Mouse (Mus musculus) CH12.LX (cell line): Measurements from ENCODE around the gene Ube2g1. TPM values are rescaled to one million over a fixed set of nuclear protein-coding genes. Genes with fewer than 3 reads are reported as not detected.

Source experiments
- DNase-seq: peaks from one replicate; pipeline ENCODE4 v3.0.0-alpha.2; 2013; ENCODE audit errors: extremely low read depth
- H3K27ac ChIP-seq: 2 replicates; pipeline ENCODE4 v1.5.1; 2012; ENCODE audit warnings: low read depth, mild to moderate bottlenecking, control low read depth, moderate library complexity; ENCODE audit not compliant: insufficient read depth
- H3K27me3 ChIP-seq: replicated peaks from 2 replicates; pipeline ENCODE3; 2012; ENCODE audit warnings: inconsistent platforms
- H3K36me3 ChIP-seq, 2 experiments: replicated peaks in 1 of 2; 2 replicates each; pipeline versions ENCODE3 to v1.6.1; 2012; ENCODE audit warnings: inconsistent platforms in 1 of 2, low read length in 1 of 2, mild to moderate bottlenecking in 1 of 2, mixed read lengths in 1 of 2, moderate library complexity in 1 of 2; ENCODE audit not compliant: control insufficient read depth in 1 of 2, insufficient read depth in 1 of 2
- H3K4me1 ChIP-seq, 2 experiments: 2 replicates each; pipeline ENCODE4 v1.6.1; 2012; ENCODE audit warnings: inconsistent platforms in 1 of 2, moderate library complexity in 1 of 2; ENCODE audit not compliant: insufficient read depth in 2 of 2, control insufficient read depth in 1 of 2
- H3K4me2 ChIP-seq: 2 replicates; pipeline ENCODE4 v1.6.1; 2012; ENCODE audit warnings: low read depth, mild to moderate bottlenecking, control low read depth; ENCODE audit not compliant: poor library complexity, insufficient read depth, severe bottlenecking
- H3K4me3 ChIP-seq, 3 experiments: fragments of 150-350 bp in 1 of 3; sonication (generic) in 1 of 3; replicated peaks in 1 of 3; 2 replicates each; pipeline versions ENCODE3 to v1.5.1; 2011 to 2012; ENCODE audit warnings: low read depth in 2 of 3, low read length in 2 of 3, mild to moderate bottlenecking in 2 of 3, moderate library complexity in 2 of 3, control low read depth in 1 of 3, improper control_type of control experiment in 1 of 3, inconsistent platforms in 1 of 3, mixed read lengths in 1 of 3; ENCODE audit not compliant: poor library complexity in 1 of 3
- H3K79me2 ChIP-seq: replicated peaks from 2 replicates; pipeline ENCODE4 v1.6.1; 2012; ENCODE audit warnings: mild to moderate bottlenecking, moderate library complexity; ENCODE audit not compliant: control insufficient read depth, poor library complexity, insufficient read depth, severe bottlenecking; ENCODE audit errors: extremely low read depth
- H3K9ac ChIP-seq: 2 replicates; pipeline ENCODE4 v1.6.1; 2012; ENCODE audit warnings: low read depth, mild to moderate bottlenecking, control low read depth, moderate library complexity; ENCODE audit not compliant: insufficient read depth
- H3K9me3 ChIP-seq: replicated peaks from 2 replicates; pipeline ENCODE3; 2012; ENCODE audit warnings: low read length, inconsistent platforms, mixed read lengths
- CHD2 ChIP-seq: IDR thresholded peaks from 2 replicates; pipeline ENCODE4 v1.6.1; 2011; ENCODE audit warnings: low read length, improper control_type of control experiment
- CTCF ChIP-seq, 2 experiments: IDR thresholded peaks in 1 of 2; conservative IDR thresholded peaks in 1 of 2; 2 replicates each; pipeline ENCODE4 v1.5.1; 2011 to 2012; ENCODE audit warnings: low read depth in 2 of 2, low read length in 2 of 2, improper control_type of control experiment in 1 of 2, inconsistent platforms in 1 of 2, mild to moderate bottlenecking in 1 of 2, moderate library complexity in 1 of 2
- ELF1 ChIP-seq: IDR thresholded peaks from 2 replicates; pipeline ENCODE4 v1.6.1; 2014; ENCODE audit warnings: low read depth, mild to moderate bottlenecking, inconsistent platforms, low read length, improper control_type of control experiment
- GABPA ChIP-seq: IDR thresholded peaks from 2 replicates; pipeline ENCODE4 v1.6.1; 2012; ENCODE audit warnings: low read depth, low read length, improper control_type of control experiment, inconsistent platforms; ENCODE audit not compliant: insufficient replicate concordance
- MAX ChIP-seq: IDR thresholded peaks from 2 replicates; pipeline ENCODE4 v1.6.1; 2011; ENCODE audit warnings: low read length, improper control_type of control experiment
- MAZ ChIP-seq: IDR thresholded peaks from 2 replicates; pipeline ENCODE4 v1.6.1; 2012; ENCODE audit warnings: low read depth, mild to moderate bottlenecking, inconsistent platforms, low read length, improper control_type of control experiment, moderate library complexity
- MEF2A ChIP-seq: IDR thresholded peaks from 2 replicates; pipeline ENCODE4 v1.6.1; 2014; ENCODE audit warnings: low read depth, mild to moderate bottlenecking, inconsistent platforms, low read length, improper control_type of control experiment, borderline replicate concordance
- MYC ChIP-seq: IDR thresholded peaks from 2 replicates; pipeline ENCODE4 v1.6.1; 2011; ENCODE audit warnings: low read depth, mild to moderate bottlenecking, improper control_type of control experiment, low read length
- PAX5 ChIP-seq: IDR thresholded peaks from 2 replicates; pipeline ENCODE4 v1.6.1; 2012; ENCODE audit warnings: low read length, inconsistent platforms, mixed read lengths
- POLR2AphosphoS2 ChIP-seq: IDR thresholded peaks from 2 replicates; pipeline ENCODE4 v1.6.1; 2011; ENCODE audit warnings: low read depth, low read length, improper control_type of control experiment
- RAD21 ChIP-seq: IDR thresholded peaks from 2 replicates; pipeline ENCODE4 v1.6.1; 2011; ENCODE audit warnings: low read depth, mild to moderate bottlenecking, low read length, improper control_type of control experiment, moderate library complexity
- RCOR1 ChIP-seq: conservative IDR thresholded peaks from 2 replicates; pipeline ENCODE4 v1.6.1; 2012; ENCODE audit warnings: low read depth, mild to moderate bottlenecking, inconsistent platforms, low read length, improper control_type of control experiment
- SIN3A ChIP-seq: IDR thresholded peaks from 2 replicates; pipeline ENCODE4 v1.6.1; 2012; ENCODE audit warnings: low read length, improper control_type of control experiment, inconsistent platforms
- SMC3 ChIP-seq: IDR thresholded peaks from 2 replicates; pipeline ENCODE4 v1.6.1; 2011; ENCODE audit warnings: low read depth, low read length, improper control_type of control experiment
- TCF12 ChIP-seq: IDR thresholded peaks from 2 replicates; pipeline ENCODE4 v1.6.1; 2014; ENCODE audit warnings: low read depth, mild to moderate bottlenecking, inconsistent platforms, low read length, improper control_type of control experiment
- UBTF ChIP-seq: IDR thresholded peaks from 2 replicates; pipeline ENCODE4 v1.6.1; 2012; ENCODE audit warnings: low read depth, mild to moderate bottlenecking, inconsistent platforms, low read length, improper control_type of control experiment, moderate library complexity
- USF1 ChIP-seq: IDR thresholded peaks from 2 replicates; pipeline ENCODE4 v1.6.1; 2014; ENCODE audit warnings: low read depth, mild to moderate bottlenecking, inconsistent platforms, low read length, improper control_type of control experiment
- USF2 ChIP-seq: conservative IDR thresholded peaks from 2 replicates; pipeline ENCODE4 v1.6.1; 2011; ENCODE audit warnings: low read depth, low read length, improper control_type of control experiment
- ZNF384 ChIP-seq: IDR thresholded peaks from 2 replicates; pipeline ENCODE4 v1.6.1; 2012; ENCODE audit warnings: low read depth, low read length, improper control_type of control experiment, inconsistent platforms
- dilution Hi-C: fragments of 300-500 bp; cut with MboI; formaldehyde crosslinking; loops from 2 replicates; pipeline ENCODE4 v1.14.3; 2020; ENCODE audit warnings: low sequenced_read_pairs; ENCODE audit not compliant: extremely low pct_unique_long_range_greater_than_20kb, extremely low pct_ligation_motif_present
- in situ Hi-C: fragments of 300-500 bp; cut with MboI; formaldehyde crosslinking; loops from 3 replicates; pipeline ENCODE4 v1.14.3; 2019; ENCODE audit warnings: low sequenced_read_pairs, low pct_ligation_motif_present, low pct_unique_long_range_greater_than_20kb, mixed read lengths
- polyA plus RNA-seq: library from polyadenylated mRNA; unstranded; fragments of >175 nt; gene quantifications from 2 replicates; pipeline ENCODE4 v1.2.1, GENCODE M21; 2012; ENCODE audit warnings: low read depth; ENCODE audit not compliant: insufficient read length
- total RNA-seq, 2 experiments: library from RNA; depleted of rRNA; stranded (reverse); fragments of 300-350 nt in 1 of 2; fragments of >200 nt in 1 of 2; gene quantifications; 2 replicates each; pipeline ENCODE4 v1.2.3; 2012 to 2014

The Ube2g1 gene
- total and polyA plus RNA-seq, 3 experiments, result 34.5 to 74.4 (median 73.8) TPM

GRCm38 (mm10) chr11:72659918-72660317, 52.8 kb downstream of the Ube2g1 start:
- H3K4me2 ChIP-seq, result no peak overlapping the region
- no peak overlapping the region for H3K4me3 ChIP-seq
- peak; percentile 37 for DNase-seq
- peaks cover 0 to 21% of the 10 kb centered on the region in 2 experiments for H3K36me3 ChIP-seq
- peaks cover 3 to 22% of the 10 kb centered on the region in 2 experiments; a peak in 2 of 4 replicates for H3K4me1 ChIP-seq
- TF ChIP-seq PAX5 (no peak), RAD21 (peak; percentile 53), SMC3 (peak; percentile 55), CTCF (conservative IDR thresholded peaks at IDR 0.05 in 1 of 2, IDR thresholded peaks at IDR 0.05 in 1 of 2; ENCODE audit: low read depth in 2 of 2, low read length in 2 of 2) (peak in 1 of 2 experiments; percentile 60; a peak in 2 of 4 replicates)
- H3K27ac ChIP-seq, result no peak overlapping the region
- in situ Hi-C loops, result no loop called here
- no peaks in the 10 kb centered on the region for H3K27me3 ChIP-seq
- dilution Hi-C loops, result no loop called here
- peaks cover 6% of the 10 kb centered on the region for H3K9me3 ChIP-seq
- peaks cover 35% of the 10 kb centered on the region for H3K79me2 ChIP-seq
- no peak overlapping the region for H3K9ac ChIP-seq

GRCm38 (mm10) chr11:72660359-72660758, 53.3 kb downstream of the Ube2g1 start:
- Histone ChIP-seq H3K9ac (no peak overlapping the region), H3K4me2 (no peak overlapping the region; the same call in 1 of the 2 replicates), H3K36me3 (peaks cover 0 to 20% of the 10 kb centered on the region in 2 experiments)
- dilution Hi-C loops, result no loop called here
- TF ChIP-seq CHD2 (no peak), USF2 (no peak), MEF2A (no peak), CTCF (conservative IDR thresholded peaks at IDR 0.05 in 1 of 2, IDR thresholded peaks at IDR 0.05 in 1 of 2; ENCODE audit: low read depth in 2 of 2, low read length in 2 of 2) (no peak), USF1 (no peak), MAZ (no peak), POLR2AphosphoS2 (no peak), SIN3A (no peak), TCF12 (no peak), MYC (no peak)
- TF ChIP-seq, all 38 proteins: peak for 0
- DNase-seq, result peak; percentile 24
- H3K4me1 ChIP-seq, result peaks cover 3 to 22% of the 10 kb centered on the region in 2 experiments; a peak in 2 of 4 replicates
- peaks cover 34% of the 10 kb centered on the region for H3K79me2 ChIP-seq
- H3K27me3 ChIP-seq, result no peaks in the 10 kb centered on the region
- no peak overlapping the region for H3K27ac ChIP-seq
- H3K9me3 ChIP-seq, result peaks cover 6% of the 10 kb centered on the region
- H3K4me3 ChIP-seq, result no peak overlapping the region
- in situ Hi-C loops, result no loop called here

GRCm38 (mm10) chr11:72664641-72665040, 57.6 kb downstream of the Ube2g1 start:
- H3K4me2 ChIP-seq, result no peak overlapping the region
- no peak overlapping the region for H3K4me3 ChIP-seq
- H3K4me1 ChIP-seq, result peaks cover 3 to 24% of the 10 kb centered on the region in 2 experiments; a peak in 2 of 4 replicates
- H3K9me3 ChIP-seq, result no peaks in the 10 kb centered on the region
- no peaks in the 10 kb centered on the region for H3K27me3 ChIP-seq
- TF ChIP-seq ZNF384, result no peak
- no peak for TF ChIP-seq UBTF
- no peak for TF ChIP-seq MAX
- no peak for TF ChIP-seq ELF1
- TF ChIP-seq RCOR1, result no peak
- TF ChIP-seq GABPA, result no peak
- in situ Hi-C loops, result no loop called here
- dilution Hi-C loops, result no loop called here
- no peak overlapping the region for H3K27ac ChIP-seq
- DNase-seq, result no peak
- H3K9ac ChIP-seq, result no peak overlapping the region
- peaks cover 0 to 29% of the 10 kb centered on the region in 2 experiments for H3K36me3 ChIP-seq
- peaks cover 26% of the 10 kb centered on the region for H3K79me2 ChIP-seq
